8 mouse cellular contexts compared by ENCODE assay signal in genomic region chr12:25119278-25119677, GRCm38 (mm10). TPM values are rescaled to one million over a fixed set of nuclear protein-coding genes. Genes with fewer than 3 reads are reported as not detected.
DNase-seq lines count a peak whose midpoint lies in the region; ATAC-seq and TF ChIP-seq lines count a peak whose summit lies in the region.

No protein-coding gene starts in this region.

- peak; percentile 86 for TF ChIP-seq EP300 in lung, postnatal 0 days (IDR thresholded peaks at IDR 0.05)

- H3K36me3 ChIP-seq in forebrain, embryonic 12.5 days (replicated peaks), result no peaks in the 10 kb centered on the region
- H3K36me3 ChIP-seq in forebrain, embryonic 15.5 days, result no peaks in the 10 kb centered on the region
- H3K36me3 ChIP-seq in kidney, embryonic 14.5 days (ENCODE audit: control insufficient read depth, insufficient read depth, low read length), result no peaks in the 10 kb centered on the region
- no peaks in the 10 kb centered on the region for H3K36me3 ChIP-seq in lung, postnatal 0 days (ENCODE audit: insufficient read depth, low read length)

- H3K4me3 ChIP-seq in forebrain, embryonic 12.5 days (replicated peaks), result no peak overlapping the region
- H3K4me3 ChIP-seq in forebrain, embryonic 15.5 days, result no peak overlapping the region
- H3K4me3 ChIP-seq in kidney, embryonic 14.5 days (ENCODE audit: low read length), result no peak overlapping the region
- H3K4me3 ChIP-seq in lung, postnatal 0 days (ENCODE audit: low read depth, low read length), result no peak overlapping the region

- 36% methylated on average over 15 of the region's 15 CpGs for WGBS in forebrain, embryonic 12.5 days
- WGBS in forebrain, embryonic 15.5 days, result 19% methylated on average over 15 of the region's 15 CpGs
- WGBS in kidney, embryonic 14.5 days, result 38% methylated on average over 15 of the region's 15 CpGs
- 27% methylated on average over 15 of the region's 15 CpGs for WGBS in lung, postnatal 0 days

- no peak overlapping the region for H3K4me2 ChIP-seq in forebrain, embryonic 12.5 days
- no peak overlapping the region for H3K4me2 ChIP-seq in forebrain, embryonic 15.5 days (replicated peaks)
- H3K4me2 ChIP-seq in kidney, embryonic 14.5 days (replicated peaks; ENCODE audit: low read depth, low read length), result no peak overlapping the region
- H3K4me2 ChIP-seq in lung, postnatal 0 days (replicated peaks; ENCODE audit: low read depth, low read length), result no peak overlapping the region

- no peaks in the 10 kb centered on the region for H3K9me3 ChIP-seq in forebrain, embryonic 12.5 days
- no peaks in the 10 kb centered on the region for H3K9me3 ChIP-seq in forebrain, embryonic 15.5 days
- H3K9me3 ChIP-seq in kidney, embryonic 14.5 days (ENCODE audit: control insufficient read depth, low read length), result no peaks in the 10 kb centered on the region
- H3K9me3 ChIP-seq in lung, postnatal 0 days (ENCODE audit: low read length), result no peaks in the 10 kb centered on the region

- peaks cover 11% of the 10 kb centered on the region; the same call in 1 of the 2 replicates for H3K27me3 ChIP-seq in forebrain, embryonic 12.5 days
- H3K27me3 ChIP-seq in forebrain, embryonic 15.5 days, result no peaks in the 10 kb centered on the region
- H3K27me3 ChIP-seq in kidney, embryonic 14.5 days (ENCODE audit: control insufficient read depth, insufficient read depth, low read length), result no peaks in the 10 kb centered on the region
- H3K27me3 ChIP-seq in lung, postnatal 0 days (replicated peaks; ENCODE audit: insufficient read depth, low read length), result no peaks in the 10 kb centered on the region

- peak; percentile 42; the same call in 1 of the 2 replicates for ATAC-seq in forebrain, embryonic 12.5 days (ENCODE audit: low FRiP score)
- ATAC-seq in forebrain, embryonic 15.5 days (replicated peaks), result no peak
- ATAC-seq in kidney, embryonic 14.5 days (ENCODE audit: low FRiP score, low TSS enrichment), result peak; percentile 48; the same call in 1 of the 2 replicates
- ATAC-seq in lung, postnatal 0 days, result peak; percentile 90

- no peak for TF ChIP-seq CTCF in lung, postnatal 0 days (IDR thresholded peaks at IDR 0.05)

- H3K4me1 ChIP-seq in forebrain, embryonic 12.5 days, result peaks cover 23% of the 10 kb centered on the region
- peaks cover 10% of the 10 kb centered on the region for H3K4me1 ChIP-seq in forebrain, embryonic 15.5 days
- peaks cover 4% of the 10 kb centered on the region for H3K4me1 ChIP-seq in kidney, embryonic 14.5 days (ENCODE audit: control insufficient read depth, insufficient read depth, low read length)
- peaks cover 16% of the 10 kb centered on the region; the same call in 1 of the 2 replicates for H3K4me1 ChIP-seq in lung, postnatal 0 days (ENCODE audit: insufficient read depth, low read depth, low read length)

- DNase-seq in heart, adult 11 months, result peak; percentile 99
- peak; percentile 72 for DNase-seq in lung, postnatal 0 days (ENCODE audit: low spot score)
- DNase-seq in right cerebral cortex, adult 2 months (ENCODE audit: low spot score in 2 of 2), result no peak
- DNase-seq in frontal cortex, postnatal 36 days (ENCODE audit: low spot score in 2 of 2), result no peak
- no peak for DNase-seq in thymus, postnatal 25 days

- H3K27ac ChIP-seq in forebrain, embryonic 12.5 days, result 0 out of 2 replicates have a peak overlapping the region, but pooled peaks have one; percentile 16
- no peak overlapping the region; the same call in 1 of the 2 replicates for H3K27ac ChIP-seq in forebrain, embryonic 15.5 days (replicated peaks)
- H3K27ac ChIP-seq in kidney, embryonic 14.5 days (ENCODE audit: low read depth, low read length), result peak overlapping the region; percentile 51; the same call in 1 of the 2 replicates
- peak overlapping the region; percentile 27; the same call in 1 of the 2 replicates for H3K27ac ChIP-seq in lung, postnatal 0 days (ENCODE audit: low read length)

- 0 out of 2 replicates have a peak overlapping the region, but pooled peaks have one; percentile 17 for H3K9ac ChIP-seq in forebrain, embryonic 12.5 days
- no peak overlapping the region for H3K9ac ChIP-seq in forebrain, embryonic 15.5 days (replicated peaks)
- H3K9ac ChIP-seq in kidney, embryonic 14.5 days (ENCODE audit: low read depth, low read length), result no peak overlapping the region
- H3K9ac ChIP-seq in lung, postnatal 0 days (replicated peaks; ENCODE audit: low read depth), result no peak overlapping the region

RNA-seq across cellular contexts. Expression of gene Id2, which starts 22.3 kb away (rescaled TPM):
- polyA plus RNA-seq in forebrain, embryonic 12.5 days (2016; fragmentation: Nextera tagmentation; extraction: Ambion mirVana), result 163 TPM in 2 replicates
- polyA plus RNA-seq in forebrain, embryonic 15.5 days (2015; fragmentation: Nextera tagmentation; extraction: Ambion mirVana), result 509 and 581 TPM in 2 replicates
- polyA plus RNA-seq in kidney, embryonic 14.5 days (2014; fragmentation: Nextera tagmentation; extraction: Ambion mirVana), result 577 and 698 TPM in 2 replicates
- polyA plus RNA-seq in lung, postnatal 0 days (2015; fragmentation: Nextera tagmentation; extraction: Ambion mirVana), result 444 and 475 TPM in 2 replicates

Comparison
In these comparisons a context has a peak if more than half of its experiments do, and no peak if none do; other contexts are left out.
1. DNase-seq: peak in heart, adult 11 months (single experiment) and lung, postnatal 0 days (single experiment); none in right cerebral cortex, adult 2 months (0 of 2), frontal cortex, postnatal 36 days (0 of 2) and thymus, postnatal 25 days (single experiment).